Mouse (Mus musculus) liver, embryonic 11.5 days (tissue): ENCODE data around the gene Tmem63a. TPM values are rescaled to one million over a fixed set of nuclear protein-coding genes. Genes with fewer than 3 reads are reported as not detected.

ENCODE experiments used
- ATAC-seq: fragments of 200-750 bp; cut with Nextera tagmentation; replicated peaks from 2 replicates; pipeline ENCODE4 v1.8.0; 2017; ENCODE audit warnings: moderate number of reproducible peaks, mild to moderate bottlenecking, moderate TSS enrichment, moderate library complexity; ENCODE audit not compliant: low FRiP score
- DNase-seq: peaks from one replicate; pipeline ENCODE4 v3.0.0-alpha.2; 2017; ENCODE audit warnings: low spot score
- H3K27ac ChIP-seq: fragments of 300-500 bp; sonication (generic); 2 replicates; pipeline ENCODE4 v1.5.1; 2014; ENCODE audit warnings: mild to moderate bottlenecking, low read depth, low read length, control low read depth
- H3K27me3 ChIP-seq: fragments of 300-500 bp; sonication (generic); replicated peaks from 2 replicates; pipeline ENCODE4 v1.6.1; 2014; ENCODE audit warnings: low read length, mixed read lengths; ENCODE audit not compliant: control insufficient read depth, insufficient read depth
- H3K36me3 ChIP-seq: fragments of 300-500 bp; sonication (generic); 2 replicates; pipeline ENCODE4 v1.6.1; 2014; ENCODE audit warnings: mild to moderate bottlenecking, low read length, moderate library complexity, mixed read lengths; ENCODE audit not compliant: control insufficient read depth, insufficient read depth
- H3K4me1 ChIP-seq: fragments of 300-500 bp; sonication (generic); replicated peaks from 2 replicates; pipeline ENCODE4 v1.6.1; 2014; ENCODE audit warnings: low read length, mixed read lengths; ENCODE audit not compliant: control insufficient read depth, insufficient read depth
- H3K4me2 ChIP-seq: fragments of 300-500 bp; sonication (generic); 2 replicates; pipeline ENCODE4 v1.6.1; 2014; ENCODE audit warnings: mild to moderate bottlenecking, control low read depth, moderate library complexity
- H3K4me3 ChIP-seq: fragments of 300-500 bp; sonication (generic); 2 replicates; pipeline ENCODE4 v1.5.1; 2014; ENCODE audit warnings: low read depth, low read length, control low read depth
- H3K9ac ChIP-seq: fragments of 300-500 bp; sonication (generic); 2 replicates; pipeline ENCODE4 v1.6.1; 2014; ENCODE audit warnings: low read depth, low read length, control low read depth
- H3K9me3 ChIP-seq: fragments of 300-500 bp; sonication (generic); 2 replicates; pipeline ENCODE4 v1.6.1; 2016; ENCODE audit warnings: low read length, inconsistent platforms, mixed read lengths; ENCODE audit not compliant: control insufficient read depth
- WGBS: fragments of 180-500 bp; shearing (Covaris S2); extraction: QIAGEN DNeasy Blood & Tissue Kit; methylation state at CpG from one replicate; pipeline ENCODE4 v1.1.7; 2014; 5-methylcytosine and 5-hydroxymethylcytosine counted together
- polyA plus RNA-seq: library from polyadenylated mRNA; unstranded; fragments of >200 nt; fragmentation: Nextera tagmentation; extraction: Ambion mirVana; gene quantifications from 2 replicates; pipeline ENCODE4 v1.2.1, GENCODE M21; 2014

Gene Tmem63a
- polyA plus RNA-seq, 1 experiment from 2014 or later = 8.3 TPM

DNA sequence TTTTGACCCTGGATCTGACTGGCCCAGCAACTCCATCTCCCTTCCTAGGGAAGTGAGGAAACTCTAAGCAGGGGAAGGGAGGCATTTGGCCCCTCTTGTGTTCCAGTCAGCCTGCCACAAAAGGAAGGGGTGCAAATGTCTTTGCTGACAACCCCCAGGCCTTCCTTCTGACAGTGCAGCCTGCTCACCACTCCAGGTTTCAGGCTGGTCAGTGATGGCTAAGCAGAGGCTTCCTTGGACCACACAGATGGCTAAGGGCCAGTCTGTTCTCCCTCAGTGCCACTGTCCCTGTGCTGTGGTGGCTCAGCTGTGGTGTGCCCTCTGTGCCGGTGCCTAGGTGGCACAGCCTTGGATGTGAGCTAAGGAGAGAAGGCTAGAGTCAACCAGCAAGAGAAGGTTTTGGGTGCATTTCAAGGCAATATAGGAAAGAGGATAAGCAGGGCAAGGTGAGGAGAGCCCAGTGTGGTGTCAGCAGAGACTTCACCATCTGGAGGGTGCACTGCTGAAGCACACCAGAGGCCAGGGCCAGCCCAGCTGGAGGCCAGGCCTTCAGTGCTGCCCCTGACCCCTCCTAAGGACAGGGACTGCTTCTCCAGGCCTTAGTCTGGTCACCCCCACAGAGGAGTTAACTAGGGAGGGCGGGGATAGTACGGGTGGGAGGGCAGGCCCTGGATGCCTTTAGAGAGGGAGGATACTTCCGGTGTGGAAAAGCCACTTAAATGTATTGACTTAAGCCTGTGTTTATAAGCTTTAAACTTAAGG lies 68.2 kb downstream of the Tmem63a start:
- DNase-seq = no peak

DNA sequence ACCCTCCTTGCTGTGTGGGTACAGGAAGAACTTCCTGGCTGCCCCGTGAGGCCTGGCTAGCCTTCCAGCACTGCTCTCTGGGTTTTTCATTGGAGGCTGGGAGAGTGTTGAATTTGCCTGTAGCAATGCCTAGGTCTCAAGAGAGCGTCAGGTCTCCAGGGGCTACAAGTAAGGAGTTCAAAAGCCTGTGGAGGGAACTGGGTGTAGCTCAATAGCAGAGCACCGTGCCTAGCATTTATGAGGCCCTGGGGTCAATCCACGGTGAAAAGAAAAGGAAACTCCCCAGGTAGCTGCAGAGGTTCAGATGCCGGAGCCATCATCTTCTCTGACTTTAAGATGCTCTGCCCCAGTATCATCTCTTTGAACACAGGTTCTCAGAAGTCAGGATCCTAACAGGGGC lies 69.5 kb downstream of the Tmem63a start:
- peaks cover 7% of the 10 kb centered on the region; the same call in 1 of the 2 replicates for H3K27me3 ChIP-seq
- H3K4me1 ChIP-seq = no peaks in the 10 kb centered on the region; the same call in 1 of the 2 replicates
- no peak overlapping the region for H3K9ac ChIP-seq
- H3K36me3 ChIP-seq = no peaks in the 10 kb centered on the region
- H3K4me2 ChIP-seq = no peak overlapping the region
- DNase-seq (no peak), ATAC-seq (no peak)
- no peak overlapping the region for H3K4me3 ChIP-seq
- WGBS = 78% methylated on average over 5 of the region's 5 CpGs
- H3K27ac ChIP-seq = no peak overlapping the region
- H3K9me3 ChIP-seq = no peaks in the 10 kb centered on the region

More for the DNA sequence above, 68.2 kb downstream of the Tmem63a start:
- no peak overlapping the region for H3K4me2 ChIP-seq
- H3K4me1 ChIP-seq = no peaks in the 10 kb centered on the region; the same call in 1 of the 2 replicates
- H3K36me3 ChIP-seq = no peaks in the 10 kb centered on the region
- no peak overlapping the region for H3K4me3 ChIP-seq
- WGBS = 61% methylated on average over 4 of the region's 4 CpGs
- H3K27me3 ChIP-seq = peaks cover 1% of the 10 kb centered on the region; the same call in 1 of the 2 replicates
- no peak for ATAC-seq
- no peak overlapping the region for H3K27ac ChIP-seq
- no peaks in the 10 kb centered on the region for H3K9me3 ChIP-seq
- H3K9ac ChIP-seq = no peak overlapping the region

DNA sequence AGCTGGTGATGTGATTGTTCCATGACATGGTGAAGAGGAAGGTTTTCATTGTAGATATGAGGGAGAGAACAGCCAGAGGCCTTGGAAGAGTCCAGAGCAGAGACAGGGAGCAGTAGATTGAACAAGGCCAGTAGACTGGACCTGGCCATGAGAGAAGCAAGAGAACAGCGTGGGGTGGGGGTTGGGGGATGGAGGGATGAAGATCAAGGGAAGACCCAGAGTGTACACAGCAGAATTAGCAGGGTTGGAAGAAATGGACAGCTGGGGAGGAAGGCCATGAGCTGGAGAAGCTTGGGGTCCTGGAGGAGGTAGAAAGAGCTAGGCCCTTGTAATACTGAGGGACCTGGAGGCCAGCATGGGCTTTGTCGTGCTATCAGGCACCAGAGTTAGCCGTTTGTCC lies 70.3 kb downstream of the Tmem63a start:
- 66% methylated on average over 3 of the region's 3 CpGs for WGBS
- no peak for DNase-seq
- H3K27me3 ChIP-seq = peaks cover 10% of the 10 kb centered on the region; the same call in 1 of the 2 replicates
- H3K27ac ChIP-seq = no peak overlapping the region
- no peak for ATAC-seq
- no peaks in the 10 kb centered on the region for H3K36me3 ChIP-seq
- peaks cover 6% of the 10 kb centered on the region for H3K4me1 ChIP-seq
- no peak overlapping the region for H3K9ac ChIP-seq
- no peak overlapping the region for H3K4me3 ChIP-seq
- H3K4me2 ChIP-seq = no peak overlapping the region
- H3K9me3 ChIP-seq = no peaks in the 10 kb centered on the region

DNA sequence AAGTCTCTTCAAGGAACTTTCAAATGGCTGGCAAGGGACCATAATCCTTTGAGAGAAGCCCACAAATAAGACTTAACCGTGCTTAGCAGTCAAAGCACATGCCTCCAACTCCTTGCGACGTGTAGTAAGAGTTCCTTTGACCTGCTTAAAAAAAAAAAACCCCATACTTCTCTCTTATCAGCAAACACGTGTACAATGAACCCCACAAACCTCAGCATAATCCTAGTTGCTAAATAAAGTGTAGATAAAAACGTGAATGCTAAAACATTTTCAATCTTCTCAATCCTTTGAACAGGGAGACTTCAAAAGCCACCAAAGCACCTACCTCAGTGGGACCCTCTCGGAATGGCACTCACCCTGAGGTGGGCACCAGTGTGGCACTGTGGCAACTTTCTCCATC lies 71.3 kb downstream of the Tmem63a start:
- H3K27me3 ChIP-seq = peaks cover 18% of the 10 kb centered on the region
- no peak overlapping the region for H3K27ac ChIP-seq
- no peak overlapping the region for H3K4me3 ChIP-seq

GRCm38 (mm10) chr1:181014731-181015500 lies 72.8 kb downstream of the Tmem63a start:
- H3K27me3 ChIP-seq = peaks cover 18% of the 10 kb centered on the region
- no peak overlapping the region for H3K27ac ChIP-seq
- ATAC-seq = no peak

More for the DNA sequence above, 71.3 kb downstream of the Tmem63a start:
- no peak overlapping the region for H3K4me2 ChIP-seq
- DNase-seq (no peak), ATAC-seq (no peak)
- H3K36me3 ChIP-seq = no peaks in the 10 kb centered on the region
- no peaks in the 10 kb centered on the region for H3K9me3 ChIP-seq
- no peak overlapping the region for H3K9ac ChIP-seq
- H3K4me1 ChIP-seq = peaks cover 6% of the 10 kb centered on the region
- 55% methylated on average over 6 of the region's 6 CpGs for WGBS

GRCm38 (mm10) chr1:181015558-181015957 lies 73.4 kb downstream of the Tmem63a start:
- no peak overlapping the region for H3K9ac ChIP-seq
- no peaks in the 10 kb centered on the region for H3K36me3 ChIP-seq
- H3K27ac ChIP-seq = no peak overlapping the region
- peaks cover 7% of the 10 kb centered on the region for H3K4me1 ChIP-seq
- H3K9me3 ChIP-seq = no peaks in the 10 kb centered on the region
- DNase-seq (no peak), ATAC-seq (no peak)
- H3K27me3 ChIP-seq = peaks cover 18% of the 10 kb centered on the region
- no peak overlapping the region for H3K4me3 ChIP-seq
- H3K4me2 ChIP-seq = no peak overlapping the region

More at GRCm38 (mm10) chr1:181014731-181015500, 72.8 kb downstream of the Tmem63a start:
- no peak for DNase-seq
- Histone ChIP-seq H3K4me1 (peaks cover 6% of the 10 kb centered on the region), H3K36me3 (no peaks in the 10 kb centered on the region), H3K4me3 (no peak overlapping the region), H3K9me3 (no peaks in the 10 kb centered on the region), H3K9ac (no peak overlapping the region), H3K4me2 (no peak overlapping the region)
- 68% methylated on average over 5 of the region's 6 CpGs for WGBS

DNA sequence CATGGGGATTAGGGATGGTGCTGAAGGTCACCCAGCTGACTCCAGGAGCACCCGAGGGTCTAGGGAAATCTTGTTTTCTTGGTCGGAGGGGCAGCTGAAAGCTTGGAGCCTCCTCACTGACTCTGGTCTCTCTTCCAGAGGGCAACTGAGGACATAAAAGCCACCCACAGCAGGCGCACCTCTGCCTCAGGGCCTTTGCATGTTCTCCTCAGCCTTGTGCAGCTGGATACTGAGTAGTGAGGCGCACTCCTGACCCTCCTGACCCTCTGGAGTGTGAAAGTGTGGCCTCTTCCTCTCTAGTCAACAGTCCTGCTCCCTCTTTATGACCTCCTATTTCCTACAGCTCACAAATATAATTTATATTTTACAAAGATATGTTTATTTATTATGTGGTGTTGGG lies 73.9 kb downstream of the Tmem63a start:
- ATAC-seq (no peak), DNase-seq (no peak)
- no peak overlapping the region for H3K27ac ChIP-seq
- no peak overlapping the region for H3K9ac ChIP-seq
- H3K36me3 ChIP-seq = no peaks in the 10 kb centered on the region
- no peak overlapping the region; the same call in 1 of the 2 replicates for H3K4me2 ChIP-seq
- 68% methylated on average over 4 of the region's 4 CpGs for WGBS
- H3K9me3 ChIP-seq = no peaks in the 10 kb centered on the region
- no peak overlapping the region for H3K4me3 ChIP-seq
- peaks cover 11% of the 10 kb centered on the region for H3K4me1 ChIP-seq
- H3K27me3 ChIP-seq = peaks cover 18% of the 10 kb centered on the region

- Histone ChIP-seq H3K4me1 (peaks cover 11% of the 10 kb centered on the region), H3K4me3 (peak overlapping the region; percentile 51), H3K9ac (peak overlapping the region; percentile 34; the same call in 1 of the 2 replicates), H3K4me2 (peak overlapping the region; percentile 93), H3K27ac (no peak overlapping the region), H3K36me3 (no peaks in the 10 kb centered on the region), H3K27me3 (peaks cover 18% of the 10 kb centered on the region), H3K9me3 (no peaks in the 10 kb centered on the region)
- peak; percentile 53 for DNase-seq
- WGBS = 7% methylated on average over 21 of the region's 21 CpGs
- ATAC-seq = peak; percentile 33; the same call in 1 of the 2 replicates
Measured at GRCm38 (mm10) chr1:181016532-181017131, 74.5 kb downstream of the Tmem63a start.
